Mouse (Mus musculus) kidney, embryonic 14.5 days (tissue): ENCODE measurements around the gene Ubn2. TPM values are rescaled to one million over a fixed set of nuclear protein-coding genes. Genes with fewer than 3 reads are reported as not detected.

Experiments
- ATAC-seq: fragments of 200-750 bp; cut with Nextera tagmentation; 2 replicates; pipeline ENCODE4 v1.8.0; 2017; ENCODE audit warnings: moderate number of reproducible peaks, mild to moderate bottlenecking, moderate TSS enrichment, moderate library complexity; ENCODE audit not compliant: low FRiP score, low TSS enrichment
- H3K27ac ChIP-seq: fragments of 300-500 bp; sonication (generic); 2 replicates; pipeline ENCODE4 v1.5.1; 2014; ENCODE audit warnings: low read depth, mild to moderate bottlenecking, low read length, moderate library complexity, mixed read lengths
- H3K27me3 ChIP-seq: fragments of 300-500 bp; sonication (generic); 2 replicates; pipeline ENCODE4 v1.6.1; 2014; ENCODE audit warnings: mild to moderate bottlenecking, low read length; ENCODE audit not compliant: control insufficient read depth, insufficient read depth
- H3K36me3 ChIP-seq: fragments of 300-500 bp; sonication (generic); 2 replicates; pipeline ENCODE4 v1.6.1; 2014; ENCODE audit warnings: low read length, mixed read lengths; ENCODE audit not compliant: control insufficient read depth, insufficient read depth
- H3K4me1 ChIP-seq: fragments of 300-500 bp; sonication (generic); 2 replicates; pipeline ENCODE4 v1.6.1; 2014; ENCODE audit warnings: low read length, mixed read lengths; ENCODE audit not compliant: control insufficient read depth, insufficient read depth
- H3K4me2 ChIP-seq: fragments of 300-500 bp; sonication (generic); replicated peaks from 2 replicates; pipeline ENCODE4 v1.6.1; 2014; ENCODE audit warnings: low read depth, mild to moderate bottlenecking, low read length
- H3K4me3 ChIP-seq: fragments of 300-500 bp; sonication (generic); 2 replicates; pipeline ENCODE4 v1.5.1; 2014; ENCODE audit warnings: mild to moderate bottlenecking, low read length
- H3K9ac ChIP-seq: fragments of 300-500 bp; sonication (generic); 2 replicates; pipeline ENCODE4 v1.6.1; 2014; ENCODE audit warnings: low read depth, mild to moderate bottlenecking, low read length, moderate library complexity
- H3K9me3 ChIP-seq: fragments of 300-500 bp; sonication (generic); 2 replicates; pipeline ENCODE4 v1.6.1; 2016; ENCODE audit warnings: low read length; ENCODE audit not compliant: control insufficient read depth
- WGBS: fragments of 180-500 bp; shearing (Covaris S2); extraction: QIAGEN DNeasy Blood & Tissue Kit; methylation state at CpG from one replicate; pipeline ENCODE4 v1.1.7; 2014; 5-methylcytosine and 5-hydroxymethylcytosine counted together
- polyA plus RNA-seq: library from polyadenylated mRNA; unstranded; fragments of >200 nt; fragmentation: Nextera tagmentation; extraction: Ambion mirVana; gene quantifications from 2 replicates; pipeline ENCODE4 v1.2.1, GENCODE M21; 2014

Gene Ubn2
- polyA plus RNA-seq, 1 experiment from 2014 or later = 19.9 TPM

- no peak overlapping the region for H3K27ac ChIP-seq
- no peak overlapping the region for H3K4me2 ChIP-seq
- H3K9ac ChIP-seq = no peak overlapping the region
- no peak overlapping the region for H3K4me3 ChIP-seq
- H3K36me3 ChIP-seq = peaks cover 41% of the 10 kb centered on the region
- no peaks in the 10 kb centered on the region for H3K9me3 ChIP-seq
- H3K27me3 ChIP-seq = no peaks in the 10 kb centered on the region
- H3K4me1 ChIP-seq = no peaks in the 10 kb centered on the region
- WGBS = 97% methylated on average over 3 of the region's 3 CpGs
- no peak for ATAC-seq
Observed at GRCm38 (mm10) chr6:38458075-38458474, 24.3 kb downstream of the Ubn2 start.

- H3K4me2 ChIP-seq = no peak overlapping the region
- no peak overlapping the region for H3K27ac ChIP-seq
- H3K9ac ChIP-seq = no peak overlapping the region
- H3K9me3 ChIP-seq = no peaks in the 10 kb centered on the region; the same call in 1 of the 2 replicates
- no peak overlapping the region for H3K4me3 ChIP-seq
- H3K4me1 ChIP-seq = no peaks in the 10 kb centered on the region
- ATAC-seq = no peak
- no peaks in the 10 kb centered on the region for H3K27me3 ChIP-seq
- WGBS = 89% methylated on average over 4 of the region's 4 CpGs
- H3K36me3 ChIP-seq = peaks cover 38% of the 10 kb centered on the region
Observed at GRCm38 (mm10) chr6:38469591-38469990, 35.8 kb downstream of the Ubn2 start.

- WGBS = 82% methylated on average over 5 of the region's 5 CpGs
- Histone ChIP-seq H3K9me3 (no peaks in the 10 kb centered on the region), H3K36me3 (peaks cover 51% of the 10 kb centered on the region), H3K9ac (no peak overlapping the region), H3K4me3 (no peak overlapping the region), H3K4me1 (no peaks in the 10 kb centered on the region), H3K27ac (no peak overlapping the region), H3K4me2 (no peak overlapping the region), H3K27me3 (no peaks in the 10 kb centered on the region)
- no peak for ATAC-seq
Observed at GRCm38 (mm10) chr6:38481694-38482371, 48.1 kb downstream of the Ubn2 start.

- Histone ChIP-seq H3K9me3 (0 out of 2 replicates have a peak, but pooled peaks cover 2% of the 10 kb centered on the region), H3K4me3 (no peak overlapping the region), H3K27me3 (no peaks in the 10 kb centered on the region), H3K27ac (no peak overlapping the region), H3K4me2 (no peak overlapping the region), H3K9ac (no peak overlapping the region), H3K36me3 (peaks cover 35% of the 10 kb centered on the region), H3K4me1 (no peaks in the 10 kb centered on the region)
- WGBS = 88% methylated on average over 3 of the region's 3 CpGs
- ATAC-seq = no peak
Observed at GRCm38 (mm10) chr6:38492550-38492949, 58.8 kb downstream of the Ubn2 start.

GRCm38 (mm10) chr6:38495641-38496040, 61.9 kb downstream of the Ubn2 start:
- no peak for ATAC-seq
- Histone ChIP-seq H3K9ac (no peak overlapping the region), H3K4me1 (no peaks in the 10 kb centered on the region), H3K27me3 (no peaks in the 10 kb centered on the region), H3K4me2 (no peak overlapping the region), H3K27ac (no peak overlapping the region), H3K36me3 (peaks cover 38% of the 10 kb centered on the region), H3K4me3 (no peak overlapping the region), H3K9me3 (0 out of 2 replicates have a peak, but pooled peaks cover 2% of the 10 kb centered on the region)
- 37% methylated on average over 4 of the region's 4 CpGs for WGBS

GRCm38 (mm10) chr6:38512096-38512495, 78.3 kb downstream of the Ubn2 start:
- no peaks in the 10 kb centered on the region for H3K4me1 ChIP-seq
- 100% methylated on average over 1 of the region's 1 CpGs for WGBS
- no peaks in the 10 kb centered on the region for H3K9me3 ChIP-seq
- no peak overlapping the region for H3K27ac ChIP-seq
- no peak overlapping the region for H3K9ac ChIP-seq
- no peaks in the 10 kb centered on the region for H3K27me3 ChIP-seq
- no peak overlapping the region for H3K4me3 ChIP-seq
- H3K36me3 ChIP-seq = no peaks in the 10 kb centered on the region
- no peak overlapping the region for H3K4me2 ChIP-seq
- no peak for ATAC-seq

- Histone ChIP-seq H3K9me3 (no peaks in the 10 kb centered on the region), H3K27ac (no peak overlapping the region), H3K36me3 (no peaks in the 10 kb centered on the region), H3K27me3 (no peaks in the 10 kb centered on the region), H3K4me2 (no peak overlapping the region), H3K4me3 (no peak overlapping the region), H3K9ac (no peak overlapping the region), H3K4me1 (no peaks in the 10 kb centered on the region)
- no peak for ATAC-seq
Observed at GRCm38 (mm10) chr6:38512830-38513229, 79.1 kb downstream of the Ubn2 start.

GRCm38 (mm10) chr6:38515201-38515600, 81.5 kb downstream of the Ubn2 start:
- ATAC-seq = no peak
- WGBS = 94% methylated on average over 4 of the region's 4 CpGs

GRCm38 (mm10) chr6:38523851-38524250, 90.1 kb downstream of the Ubn2 start:
- Histone ChIP-seq H3K27ac (no peak overlapping the region), H3K4me3 (no peak overlapping the region), H3K9ac (no peak overlapping the region), H3K27me3 (no peaks in the 10 kb centered on the region), H3K36me3 (no peaks in the 10 kb centered on the region), H3K4me1 (no peaks in the 10 kb centered on the region), H3K9me3 (no peaks in the 10 kb centered on the region), H3K4me2 (no peak overlapping the region)
- ATAC-seq = no peak
- 18% methylated on average over 8 of the region's 8 CpGs for WGBS

More at GRCm38 (mm10) chr6:38515201-38515600, 81.5 kb downstream of the Ubn2 start:
- Histone ChIP-seq H3K4me3 (no peak overlapping the region), H3K9ac (no peak overlapping the region), H3K9me3 (no peaks in the 10 kb centered on the region), H3K27ac (no peak overlapping the region), H3K36me3 (no peaks in the 10 kb centered on the region), H3K4me2 (no peak overlapping the region), H3K27me3 (no peaks in the 10 kb centered on the region), H3K4me1 (no peaks in the 10 kb centered on the region)
